Mouse (Mus musculus) limb, embryonic 15.5 days (tissue): ENCODE measurements around the gene Cops7a. TPM values are rescaled to one million over a fixed set of nuclear protein-coding genes. Genes with fewer than 3 reads are reported as not detected.

Experiments
- ATAC-seq: fragments of 200-750 bp; cut with Nextera tagmentation; 2 replicates; pipeline ENCODE4 v1.8.0; 2017; ENCODE audit warnings: low read depth, moderate TSS enrichment; ENCODE audit not compliant: insufficient number of reproducible peaks, low FRiP score, low TSS enrichment
- H3K27ac ChIP-seq: fragments of 300-500 bp; sonication (generic); 2 replicates; pipeline ENCODE4 v1.5.1; 2015; ENCODE audit warnings: moderate library complexity, mild to moderate bottlenecking, inconsistent platforms
- H3K27me3 ChIP-seq: fragments of 300-500 bp; sonication (generic); 2 replicates; pipeline ENCODE4 v1.6.1; 2015; ENCODE audit warnings: inconsistent platforms
- H3K36me3 ChIP-seq: fragments of 300-500 bp; sonication (generic); 2 replicates; pipeline ENCODE4 v1.6.1; 2015; ENCODE audit warnings: inconsistent platforms
- H3K4me1 ChIP-seq: fragments of 300-500 bp; sonication (generic); 2 replicates; pipeline ENCODE4 v1.6.1; 2015; ENCODE audit warnings: inconsistent platforms
- H3K4me2 ChIP-seq: fragments of 300-500 bp; sonication (generic); 2 replicates; pipeline ENCODE4 v1.6.1; 2015; ENCODE audit warnings: mild to moderate bottlenecking, inconsistent platforms
- H3K4me3 ChIP-seq: fragments of 300-500 bp; sonication (generic); 2 replicates; pipeline ENCODE4 v1.5.1; 2015; ENCODE audit warnings: mild to moderate bottlenecking, inconsistent platforms
- H3K9ac ChIP-seq: fragments of 300-500 bp; sonication (generic); 2 replicates; pipeline ENCODE4 v1.6.1; 2015; ENCODE audit warnings: inconsistent platforms
- H3K9me3 ChIP-seq: fragments of 300-500 bp; sonication (generic); 2 replicates; pipeline ENCODE4 v1.6.1; 2016; ENCODE audit warnings: inconsistent platforms
- WGBS: fragments of 180-500 bp; shearing (Covaris S2); methylation state at CpG from one replicate; pipeline ENCODE4 v1.1.7; 2015; 5-methylcytosine and 5-hydroxymethylcytosine counted together
- polyA plus RNA-seq: library from polyadenylated mRNA; unstranded; fragments of >200 nt; fragmentation: Nextera tagmentation; extraction: Ambion mirVana; gene quantifications from 2 replicates; pipeline ENCODE4 v1.2.1, GENCODE M21; 2015

Gene Cops7a
- polyA plus RNA-seq: 146 and 160 TPM in 2 replicates

GRCm38 (mm10) chr6:124965088-124965719 is at the start of gene Cops7a:
TSS of gene Cops7a (minus strand) at chr6:124965538.
- Histone ChIP-seq H3K4me1 (peaks cover 17% of the 10 kb centered on the region; the same call in 1 of the 2 replicates), H3K9me3 (no peaks in the 10 kb centered on the region), H3K9ac (peak within 1 kb of the TSS; percentile 77), H3K36me3 (peaks cover 21% of the 10 kb centered on the region), H3K27me3 (no peaks in the 10 kb centered on the region), H3K4me2 (peak within 1 kb of the TSS; percentile 92), H3K4me3 (peak within 1 kb of the TSS; percentile 62), H3K27ac (peak within 1 kb of the TSS; percentile 93)
- ATAC-seq: peak; percentile 92
- under 1% methylated on average over 68 of the region's 68 CpGs for WGBS

GRCm38 (mm10) chr6:125009181-125010073 is 44.1 kb upstream of the Cops7a start:
- Histone ChIP-seq H3K27ac (peak overlapping the region; percentile 99), H3K4me2 (peak overlapping the region; percentile 76), H3K9ac (peak overlapping the region; percentile 89), H3K4me3 (peak overlapping the region; percentile 81), H3K36me3 (peaks cover 26% of the 10 kb centered on the region), H3K27me3 (no peaks in the 10 kb centered on the region), H3K4me1 (peaks cover 21% of the 10 kb centered on the region), H3K9me3 (no peaks in the 10 kb centered on the region)
- WGBS: under 1% methylated on average over 40 of the region's 78 CpGs
- peak; percentile 84 for ATAC-seq

- Histone ChIP-seq H3K27ac (peak within 1 kb of the TSS; percentile 99), H3K27me3 (no peaks in the 10 kb centered on the region), H3K9me3 (no peaks in the 10 kb centered on the region), H3K4me2 (peak within 1 kb of the TSS; percentile 76), H3K4me1 (peaks cover 21% of the 10 kb centered on the region), H3K4me3 (peak within 1 kb of the TSS; percentile 81), H3K9ac (peak within 1 kb of the TSS; percentile 89), H3K36me3 (peaks cover 26% of the 10 kb centered on the region)
- ATAC-seq: no peak
- no CpG with 5 or more reads among the region's 3 CpGs for WGBS
Observed at GRCm38 (mm10) chr6:125009129-125009180, 43.6 kb upstream of the Cops7a start, which contains the start of gene Zfp384. TSS of gene Zfp384 (plus strand) at chr6:125009145.

GRCm38 (mm10) chr6:125008586-125009128 is 43.3 kb upstream of the Cops7a start:
- ATAC-seq: peak; percentile 97
- Histone ChIP-seq H3K27ac (peak overlapping the region; percentile 99), H3K4me3 (peak overlapping the region; percentile 81), H3K9me3 (no peaks in the 10 kb centered on the region), H3K36me3 (peaks cover 23% of the 10 kb centered on the region), H3K27me3 (no peaks in the 10 kb centered on the region), H3K4me1 (peaks cover 21% of the 10 kb centered on the region), H3K9ac (peak overlapping the region; percentile 89), H3K4me2 (peak overlapping the region; percentile 72)
- under 1% methylated on average over 30 of the region's 34 CpGs for WGBS

GRCm38 (mm10) chr6:125008060-125008459 is 42.7 kb upstream of the Cops7a start:
- peak overlapping the region; percentile 99 for H3K27ac ChIP-seq
- H3K27me3 ChIP-seq: no peaks in the 10 kb centered on the region
- peak overlapping the region; percentile 81 for H3K4me3 ChIP-seq
- no peaks in the 10 kb centered on the region for H3K9me3 ChIP-seq
- H3K9ac ChIP-seq: peak overlapping the region; percentile 65
- WGBS: 38% methylated on average over 13 of the region's 13 CpGs
- no peak for ATAC-seq
- peak overlapping the region; percentile 72 for H3K4me2 ChIP-seq
- peaks cover 21% of the 10 kb centered on the region for H3K4me1 ChIP-seq
- H3K36me3 ChIP-seq: peaks cover 17% of the 10 kb centered on the region

GRCm38 (mm10) chr6:125005086-125005485 is 39.7 kb upstream of the Cops7a start:
- H3K9me3 ChIP-seq: no peaks in the 10 kb centered on the region
- H3K36me3 ChIP-seq: peaks cover 12% of the 10 kb centered on the region; the same call in 1 of the 2 replicates
- H3K4me2 ChIP-seq: no peak overlapping the region
- H3K4me1 ChIP-seq: peaks cover 12% of the 10 kb centered on the region; the same call in 1 of the 2 replicates
- peaks cover 25% of the 10 kb centered on the region for H3K27me3 ChIP-seq
- 15% methylated on average over 3 of the region's 3 CpGs for WGBS
- peak overlapping the region; percentile 57 for H3K27ac ChIP-seq
- H3K4me3 ChIP-seq: no peak overlapping the region
- no peak for ATAC-seq
- H3K9ac ChIP-seq: no peak overlapping the region

GRCm38 (mm10) chr6:125003706-125004105 is 38.4 kb upstream of the Cops7a start:
- H3K4me3 ChIP-seq: no peak overlapping the region
- no peak overlapping the region for H3K27ac ChIP-seq
- H3K36me3 ChIP-seq: peaks cover 14% of the 10 kb centered on the region; the same call in 1 of the 2 replicates
- H3K4me1 ChIP-seq: peaks cover 15% of the 10 kb centered on the region
- no peak overlapping the region for H3K9ac ChIP-seq
- ATAC-seq: no peak
- H3K9me3 ChIP-seq: no peaks in the 10 kb centered on the region
- peaks cover 36% of the 10 kb centered on the region for H3K27me3 ChIP-seq
- WGBS: 37% methylated on average over 3 of the region's 3 CpGs
- no peak overlapping the region for H3K4me2 ChIP-seq

GRCm38 (mm10) chr6:124999546-124999945 is 34.2 kb upstream of the Cops7a start:
- H3K4me3 ChIP-seq: no peak overlapping the region
- 31% methylated on average over 10 of the region's 10 CpGs for WGBS
- peaks cover 14% of the 10 kb centered on the region; the same call in 1 of the 2 replicates for H3K36me3 ChIP-seq
- no peak for ATAC-seq
- H3K4me2 ChIP-seq: no peak overlapping the region
- no peak overlapping the region for H3K9ac ChIP-seq
- H3K4me1 ChIP-seq: peaks cover 31% of the 10 kb centered on the region
- H3K9me3 ChIP-seq: no peaks in the 10 kb centered on the region
- H3K27ac ChIP-seq: no peak overlapping the region
- peaks cover 68% of the 10 kb centered on the region for H3K27me3 ChIP-seq

- 31% methylated on average over 14 of the region's 14 CpGs for WGBS
- no peak for ATAC-seq
- peaks cover 14% of the 10 kb centered on the region; the same call in 1 of the 2 replicates for H3K36me3 ChIP-seq
- no peak overlapping the region for H3K9ac ChIP-seq
- no peak overlapping the region for H3K27ac ChIP-seq
- no peak overlapping the region for H3K4me3 ChIP-seq
- H3K4me2 ChIP-seq: 0 out of 2 replicates have a peak overlapping the region, but pooled peaks have one; percentile 98
- peaks cover 31% of the 10 kb centered on the region for H3K4me1 ChIP-seq
- H3K27me3 ChIP-seq: peaks cover 73% of the 10 kb centered on the region
- H3K9me3 ChIP-seq: no peaks in the 10 kb centered on the region
Observed at GRCm38 (mm10) chr6:124999091-124999490, 33.8 kb upstream of the Cops7a start.

GRCm38 (mm10) chr6:124998066-124998465 is 32.7 kb upstream of the Cops7a start:
- no peak overlapping the region for H3K9ac ChIP-seq
- H3K4me2 ChIP-seq: peak overlapping the region; percentile 98
- peaks cover 14% of the 10 kb centered on the region; the same call in 1 of the 2 replicates for H3K36me3 ChIP-seq
- ATAC-seq: no peak
- peaks cover 83% of the 10 kb centered on the region for H3K27me3 ChIP-seq
- H3K27ac ChIP-seq: no peak overlapping the region
- no peaks in the 10 kb centered on the region for H3K9me3 ChIP-seq
- peak overlapping the region; percentile 65 for H3K4me3 ChIP-seq
- 7% methylated on average over 8 of the region's 8 CpGs for WGBS
- peaks cover 31% of the 10 kb centered on the region for H3K4me1 ChIP-seq

GRCm38 (mm10) chr6:124996551-124997501 is 31.5 kb upstream of the Cops7a start, which contains the start of gene Pianp:
TSS of gene Pianp (plus strand) at chr6:124996694.
- Histone ChIP-seq H3K4me2 (peak within 1 kb of the TSS; percentile 98), H3K27me3 (peaks cover 87% of the 10 kb centered on the region), H3K9ac (peak within 1 kb of the TSS; percentile 64), H3K4me3 (peak within 1 kb of the TSS; percentile 65), H3K9me3 (no peaks in the 10 kb centered on the region), H3K4me1 (peaks cover 31% of the 10 kb centered on the region), H3K36me3 (peaks cover 13% of the 10 kb centered on the region; the same call in 1 of the 2 replicates), H3K27ac (peak within 1 kb of the TSS; percentile 34)
- 0 out of 2 replicates have a peak, but pooled peaks have one; percentile 49 for ATAC-seq
- WGBS: under 1% methylated on average over 76 of the region's 78 CpGs
